9 mouse cellular contexts compared by ENCODE assay signal in genomic region chr9:67617341-67618217, GRCm38 (mm10). TPM values are rescaled to one million over a fixed set of nuclear protein-coding genes. Genes with fewer than 3 reads are reported as not detected.
DNase-seq lines count a peak whose midpoint lies in the region; ATAC-seq lines count a peak whose summit lies in the region.
"Had no signal": no experiment of that assay in that cellular context is flagged by ENCODE, and none has a peak within 500 bp of the region (broad histone marks: within the 10 kb centered on the region; RNA-seq: fewer than 3 reads in every experiment).

No protein-coding gene starts in this region.

- WGBS in kidney, embryonic 15.5 days, result 44% methylated on average over 14 of the region's 14 CpGs

- no peak overlapping the region for H3K9ac ChIP-seq in kidney, embryonic 15.5 days

- H3K27me3 ChIP-seq in kidney, embryonic 15.5 days, result no peaks in the 10 kb centered on the region

- H3K4me3 ChIP-seq in kidney, embryonic 15.5 days (replicated peaks), result no peak overlapping the region
- H3K4me3 ChIP-seq: erythroblast, embryonic 14.5 days had no signal

- H3K36me3 ChIP-seq in kidney, embryonic 15.5 days, result no peaks in the 10 kb centered on the region

- no peaks in the 10 kb centered on the region for H3K9me3 ChIP-seq in kidney, embryonic 15.5 days (replicated peaks)

- no peak for ATAC-seq in kidney, embryonic 15.5 days (replicated peaks; ENCODE audit: low FRiP score)
- no peak for ATAC-seq in CD4-positive, CD25-positive, alpha-beta regulatory T cell, adult 4 months

- DNase-seq in 3T3-L1 (ENCODE audit: low read depth, low spot score) (peak; percentile 55), MN1 (ENCODE audit: low spot score) (peak; percentile 31)
- peak; percentile 82 for DNase-seq in embryo, embryonic 11 days
- no peak for DNase-seq in layer of hippocampus, adult 9-10 months (ENCODE audit: low spot score)
- no peak for DNase-seq in spleen, postnatal 14 days (ENCODE audit: low spot score in 2 of 2)
- no peak for DNase-seq in spleen, adult 18-20 months

- peak overlapping the region; percentile 33; the same call in 1 of the 2 replicates for H3K27ac ChIP-seq in kidney, embryonic 15.5 days

- H3K4me2 ChIP-seq in kidney, embryonic 15.5 days, result no peak overlapping the region

- H3K4me1 ChIP-seq in kidney, embryonic 15.5 days, result peaks cover 24% of the 10 kb centered on the region

RNA-seq across cellular contexts. Expression of gene Tln2, which starts 58.1 kb away (rescaled TPM):
- polyA plus RNA-seq in kidney, embryonic 15.5 days (2015; fragmentation: Nextera tagmentation; extraction: Ambion mirVana), result 20.8 and 21.1 TPM in 2 replicates
- polyA plus RNA-seq in CD4-positive, CD25-positive, alpha-beta regulatory T cell, adult 4 months (2017; shearing (Covaris generic)), result under 1 TPM in 1 of 2 experiments, not detected in 1; 0.22 TPM

Comparison
In these comparisons a context has a peak if more than half of its experiments do, and no peak if none do; other contexts are left out.
1. DNase-seq: peak in 3T3-L1 (single experiment), MN1 (single experiment) and embryo, embryonic 11 days (single experiment); none in layer of hippocampus, adult 9-10 months (single experiment), spleen, postnatal 14 days (0 of 2) and spleen, adult 18-20 months (0 of 2).
2. RNA of gene Tln2, which starts 58.1 kb away (polyA plus RNA-seq): 20.8 to 21.1 TPM in kidney, embryonic 15.5 days; 0.22 TPM in CD4-positive, CD25-positive, alpha-beta regulatory T cell, adult 4 months; every median in the first group is over 10 times any median in the second.